Mouse (Mus musculus) CH12.LX (cell line): ENCODE results near the gene Wipi2. TPM values are rescaled to one million over a fixed set of nuclear protein-coding genes. Genes with fewer than 3 reads are reported as not detected.

Experiments
- DNase-seq: peaks from one replicate; pipeline ENCODE4 v3.0.0-alpha.2; 2013; ENCODE audit errors: extremely low read depth
- H3K27ac ChIP-seq: 2 replicates; pipeline ENCODE4 v1.5.1; 2012; ENCODE audit warnings: low read depth, mild to moderate bottlenecking, control low read depth, moderate library complexity; ENCODE audit not compliant: insufficient read depth
- H3K27me3 ChIP-seq: replicated peaks from 2 replicates; pipeline ENCODE3; 2012; ENCODE audit warnings: inconsistent platforms
- H3K36me3 ChIP-seq, 2 experiments: replicated peaks in 1 of 2; 2 replicates each; pipeline versions ENCODE3 to v1.6.1; 2012; ENCODE audit warnings: inconsistent platforms in 1 of 2, low read length in 1 of 2, mild to moderate bottlenecking in 1 of 2, mixed read lengths in 1 of 2, moderate library complexity in 1 of 2; ENCODE audit not compliant: control insufficient read depth in 1 of 2, insufficient read depth in 1 of 2
- H3K4me1 ChIP-seq, 2 experiments: 2 replicates each; pipeline ENCODE4 v1.6.1; 2012; ENCODE audit warnings: inconsistent platforms in 1 of 2, moderate library complexity in 1 of 2; ENCODE audit not compliant: insufficient read depth in 2 of 2, control insufficient read depth in 1 of 2
- H3K4me2 ChIP-seq: 2 replicates; pipeline ENCODE4 v1.6.1; 2012; ENCODE audit warnings: low read depth, mild to moderate bottlenecking, control low read depth; ENCODE audit not compliant: poor library complexity, insufficient read depth, severe bottlenecking
- H3K4me3 ChIP-seq, 3 experiments: fragments of 150-350 bp in 1 of 3; sonication (generic) in 1 of 3; replicated peaks in 1 of 3; 2 replicates each; pipeline versions ENCODE3 to v1.5.1; 2011 to 2012; ENCODE audit warnings: low read depth in 2 of 3, low read length in 2 of 3, mild to moderate bottlenecking in 2 of 3, moderate library complexity in 2 of 3, control low read depth in 1 of 3, improper control_type of control experiment in 1 of 3, inconsistent platforms in 1 of 3, mixed read lengths in 1 of 3; ENCODE audit not compliant: poor library complexity in 1 of 3
- H3K79me2 ChIP-seq: replicated peaks from 2 replicates; pipeline ENCODE4 v1.6.1; 2012; ENCODE audit warnings: mild to moderate bottlenecking, moderate library complexity; ENCODE audit not compliant: control insufficient read depth, poor library complexity, insufficient read depth, severe bottlenecking; ENCODE audit errors: extremely low read depth
- H3K9ac ChIP-seq: 2 replicates; pipeline ENCODE4 v1.6.1; 2012; ENCODE audit warnings: low read depth, mild to moderate bottlenecking, control low read depth, moderate library complexity; ENCODE audit not compliant: insufficient read depth
- H3K9me3 ChIP-seq: replicated peaks from 2 replicates; pipeline ENCODE3; 2012; ENCODE audit warnings: low read length, inconsistent platforms, mixed read lengths
- CHD1 ChIP-seq: IDR thresholded peaks from 2 replicates; pipeline ENCODE4 v1.6.1; 2012; ENCODE audit warnings: low read depth, low read length, improper control_type of control experiment, inconsistent platforms
- CHD2 ChIP-seq: IDR thresholded peaks from 2 replicates; pipeline ENCODE4 v1.6.1; 2011; ENCODE audit warnings: low read length, improper control_type of control experiment
- EP300 ChIP-seq: IDR thresholded peaks from 2 replicates; pipeline ENCODE4 v1.6.1; 2011; ENCODE audit warnings: low read length, improper control_type of control experiment
- ETS1 ChIP-seq: conservative IDR thresholded peaks from 2 replicates; pipeline ENCODE4 v1.6.1; 2012; ENCODE audit warnings: low read depth, mild to moderate bottlenecking, inconsistent platforms, low read length, improper control_type of control experiment, moderate library complexity
- GABPA ChIP-seq: IDR thresholded peaks from 2 replicates; pipeline ENCODE4 v1.6.1; 2012; ENCODE audit warnings: low read depth, low read length, improper control_type of control experiment, inconsistent platforms; ENCODE audit not compliant: insufficient replicate concordance
- KAT2A ChIP-seq: IDR thresholded peaks from 2 replicates; pipeline ENCODE4 v1.6.1; 2012; ENCODE audit warnings: low read length, improper control_type of control experiment, inconsistent platforms; ENCODE audit not compliant: insufficient replicate concordance
- MAX ChIP-seq: IDR thresholded peaks from 2 replicates; pipeline ENCODE4 v1.6.1; 2011; ENCODE audit warnings: low read length, improper control_type of control experiment
- MAZ ChIP-seq: IDR thresholded peaks from 2 replicates; pipeline ENCODE4 v1.6.1; 2012; ENCODE audit warnings: low read depth, mild to moderate bottlenecking, inconsistent platforms, low read length, improper control_type of control experiment, moderate library complexity
- MXI1 ChIP-seq: IDR thresholded peaks from 2 replicates; pipeline ENCODE4 v1.6.1; 2011; ENCODE audit warnings: mild to moderate bottlenecking, low read depth, low read length, improper control_type of control experiment
- MYC ChIP-seq: IDR thresholded peaks from 2 replicates; pipeline ENCODE4 v1.6.1; 2011; ENCODE audit warnings: low read depth, mild to moderate bottlenecking, improper control_type of control experiment, low read length
- NELFE ChIP-seq: IDR thresholded peaks from 2 replicates; pipeline ENCODE4 v1.6.1; 2011; ENCODE audit warnings: low read depth, low read length, improper control_type of control experiment
- POLR2AphosphoS2 ChIP-seq: IDR thresholded peaks from 2 replicates; pipeline ENCODE4 v1.6.1; 2011; ENCODE audit warnings: low read depth, low read length, improper control_type of control experiment
- RAD21 ChIP-seq: IDR thresholded peaks from 2 replicates; pipeline ENCODE4 v1.6.1; 2011; ENCODE audit warnings: low read depth, mild to moderate bottlenecking, low read length, improper control_type of control experiment, moderate library complexity
- RCOR1 ChIP-seq: conservative IDR thresholded peaks from 2 replicates; pipeline ENCODE4 v1.6.1; 2012; ENCODE audit warnings: low read depth, mild to moderate bottlenecking, inconsistent platforms, low read length, improper control_type of control experiment
- SIN3A ChIP-seq: IDR thresholded peaks from 2 replicates; pipeline ENCODE4 v1.6.1; 2012; ENCODE audit warnings: low read length, improper control_type of control experiment, inconsistent platforms
- SMC3 ChIP-seq: IDR thresholded peaks from 2 replicates; pipeline ENCODE4 v1.6.1; 2011; ENCODE audit warnings: low read depth, low read length, improper control_type of control experiment
- TBP ChIP-seq: conservative IDR thresholded peaks from 2 replicates; pipeline ENCODE4 v1.6.1; 2011; ENCODE audit warnings: low read depth, low read length, improper control_type of control experiment
- TCF12 ChIP-seq: IDR thresholded peaks from 2 replicates; pipeline ENCODE4 v1.6.1; 2014; ENCODE audit warnings: low read depth, mild to moderate bottlenecking, inconsistent platforms, low read length, improper control_type of control experiment
- USF1 ChIP-seq: IDR thresholded peaks from 2 replicates; pipeline ENCODE4 v1.6.1; 2014; ENCODE audit warnings: low read depth, mild to moderate bottlenecking, inconsistent platforms, low read length, improper control_type of control experiment
- USF2 ChIP-seq: conservative IDR thresholded peaks from 2 replicates; pipeline ENCODE4 v1.6.1; 2011; ENCODE audit warnings: low read depth, low read length, improper control_type of control experiment
- ZKSCAN1 ChIP-seq: IDR thresholded peaks from 2 replicates; pipeline ENCODE4 v1.6.1; 2012; ENCODE audit warnings: low read depth, inconsistent platforms, low read length, improper control_type of control experiment, borderline replicate concordance
- dilution Hi-C: fragments of 300-500 bp; cut with MboI; formaldehyde crosslinking; loops from 2 replicates; pipeline ENCODE4 v1.14.3; 2020; ENCODE audit warnings: low sequenced_read_pairs; ENCODE audit not compliant: extremely low pct_unique_long_range_greater_than_20kb, extremely low pct_ligation_motif_present
- in situ Hi-C: fragments of 300-500 bp; cut with MboI; formaldehyde crosslinking; loops from 3 replicates; pipeline ENCODE4 v1.14.3; 2019; ENCODE audit warnings: low sequenced_read_pairs, low pct_ligation_motif_present, low pct_unique_long_range_greater_than_20kb, mixed read lengths
- polyA plus RNA-seq: library from polyadenylated mRNA; unstranded; fragments of >175 nt; gene quantifications from 2 replicates; pipeline ENCODE4 v1.2.1, GENCODE M21; 2012; ENCODE audit warnings: low read depth; ENCODE audit not compliant: insufficient read length
- total RNA-seq, 2 experiments: library from RNA; depleted of rRNA; stranded (reverse); fragments of 300-350 nt in 1 of 2; fragments of >200 nt in 1 of 2; gene quantifications; 2 replicates each; pipeline ENCODE4 v1.2.3; 2012 to 2014

Wipi2 gene
- total and polyA plus RNA-seq, 3 experiments: 38.0 to 47.4 (median 43.4) TPM

GRCm38 (mm10) chr5:142696865-142697264, 69.4 kb downstream of the Wipi2 start:
- Histone ChIP-seq H3K4me3 (no peak overlapping the region), H3K4me2 (no peak overlapping the region), H3K9ac (no peak overlapping the region), H3K79me2 (no peaks in the 10 kb centered on the region), H3K27ac (no peak overlapping the region), H3K36me3 (no peaks in the 10 kb centered on the region), H3K9me3 (no peaks in the 10 kb centered on the region)
- DNase-seq: no peak
- dilution Hi-C loops (no loop called here), in situ Hi-C loops (no loop called here)
- TF ChIP-seq ETS1 (no peak), USF1 (no peak), TCF12 (no peak), TBP (no peak), EP300 (no peak), MAZ (no peak), GABPA (no peak), CHD1 (no peak)
- TF ChIP-seq, all 38 proteins: peak for 0
- Histone ChIP-seq H3K4me1 (peaks cover 0 to 3% of the 10 kb centered on the region in 2 experiments; a peak in 2 of 4 replicates), H3K27me3 (peaks cover 38% of the 10 kb centered on the region)

- TF ChIP-seq NELFE: no peak
- TF ChIP-seq MXI1: no peak
- no peak for TF ChIP-seq CHD1
- no peak for TF ChIP-seq SIN3A
- no peak for TF ChIP-seq RCOR1
- no peak for TF ChIP-seq POLR2AphosphoS2
- TF ChIP-seq EP300: no peak
- TF ChIP-seq MAX: no peak
- TF ChIP-seq RAD21: no peak
- no peak for TF ChIP-seq ZKSCAN1
- TF ChIP-seq KAT2A: no peak
- TF ChIP-seq SMC3: no peak
- no peak for TF ChIP-seq TCF12
- TF ChIP-seq ETS1: no peak
- no peak for TF ChIP-seq CHD2
- TF ChIP-seq USF2: no peak
- no peak for TF ChIP-seq MYC
- DNase-seq: no peak
- in situ Hi-C loops: no loop called here
- H3K79me2 ChIP-seq: no peaks in the 10 kb centered on the region
- no peaks in the 10 kb centered on the region for H3K36me3 ChIP-seq
- H3K4me3 ChIP-seq: no peak overlapping the region
- H3K9ac ChIP-seq: no peak overlapping the region
- peaks cover 40% of the 10 kb centered on the region for H3K27me3 ChIP-seq
- peaks cover 4% of the 10 kb centered on the region for H3K9me3 ChIP-seq
- peaks cover 0 to 3% of the 10 kb centered on the region in 2 experiments; a peak in 2 of 4 replicates for H3K4me1 ChIP-seq
- dilution Hi-C loops: no loop called here
- no peak overlapping the region for H3K27ac ChIP-seq
- H3K4me2 ChIP-seq: no peak overlapping the region
Observed at GRCm38 (mm10) chr5:142697742-142698141, 70.2 kb downstream of the Wipi2 start.
